Mouse (Mus musculus) liver, embryonic 11.5 days (tissue): ENCODE measurements around the gene Ror2. TPM values are rescaled to one million over a fixed set of nuclear protein-coding genes. Genes with fewer than 3 reads are reported as not detected.

ENCODE experiments used
- ATAC-seq: fragments of 200-750 bp; cut with Nextera tagmentation; replicated peaks from 2 replicates; pipeline ENCODE4 v1.8.0; 2017; ENCODE audit warnings: moderate number of reproducible peaks, mild to moderate bottlenecking, moderate TSS enrichment, moderate library complexity; ENCODE audit not compliant: low FRiP score
- DNase-seq: peaks from one replicate; pipeline ENCODE4 v3.0.0-alpha.2; 2017; ENCODE audit warnings: low spot score
- H3K27ac ChIP-seq: fragments of 300-500 bp; sonication (generic); 2 replicates; pipeline ENCODE4 v1.5.1; 2014; ENCODE audit warnings: mild to moderate bottlenecking, low read depth, low read length, control low read depth
- H3K27me3 ChIP-seq: fragments of 300-500 bp; sonication (generic); replicated peaks from 2 replicates; pipeline ENCODE4 v1.6.1; 2014; ENCODE audit warnings: low read length, mixed read lengths; ENCODE audit not compliant: control insufficient read depth, insufficient read depth
- H3K36me3 ChIP-seq: fragments of 300-500 bp; sonication (generic); 2 replicates; pipeline ENCODE4 v1.6.1; 2014; ENCODE audit warnings: mild to moderate bottlenecking, low read length, moderate library complexity, mixed read lengths; ENCODE audit not compliant: control insufficient read depth, insufficient read depth
- H3K4me1 ChIP-seq: fragments of 300-500 bp; sonication (generic); replicated peaks from 2 replicates; pipeline ENCODE4 v1.6.1; 2014; ENCODE audit warnings: low read length, mixed read lengths; ENCODE audit not compliant: control insufficient read depth, insufficient read depth
- H3K4me2 ChIP-seq: fragments of 300-500 bp; sonication (generic); 2 replicates; pipeline ENCODE4 v1.6.1; 2014; ENCODE audit warnings: mild to moderate bottlenecking, control low read depth, moderate library complexity
- H3K4me3 ChIP-seq: fragments of 300-500 bp; sonication (generic); 2 replicates; pipeline ENCODE4 v1.5.1; 2014; ENCODE audit warnings: low read depth, low read length, control low read depth
- H3K9ac ChIP-seq: fragments of 300-500 bp; sonication (generic); 2 replicates; pipeline ENCODE4 v1.6.1; 2014; ENCODE audit warnings: low read depth, low read length, control low read depth
- H3K9me3 ChIP-seq: fragments of 300-500 bp; sonication (generic); 2 replicates; pipeline ENCODE4 v1.6.1; 2016; ENCODE audit warnings: low read length, inconsistent platforms, mixed read lengths; ENCODE audit not compliant: control insufficient read depth
- WGBS: fragments of 180-500 bp; shearing (Covaris S2); extraction: QIAGEN DNeasy Blood & Tissue Kit; methylation state at CpG from one replicate; pipeline ENCODE4 v1.1.7; 2014; 5-methylcytosine and 5-hydroxymethylcytosine counted together
- polyA plus RNA-seq: library from polyadenylated mRNA; unstranded; fragments of >200 nt; fragmentation: Nextera tagmentation; extraction: Ambion mirVana; gene quantifications from 2 replicates; pipeline ENCODE4 v1.2.1, GENCODE M21; 2014

Gene Ror2
- polyA plus RNA-seq, 1 experiment from 2014 or later = 4.3 TPM

DNA sequence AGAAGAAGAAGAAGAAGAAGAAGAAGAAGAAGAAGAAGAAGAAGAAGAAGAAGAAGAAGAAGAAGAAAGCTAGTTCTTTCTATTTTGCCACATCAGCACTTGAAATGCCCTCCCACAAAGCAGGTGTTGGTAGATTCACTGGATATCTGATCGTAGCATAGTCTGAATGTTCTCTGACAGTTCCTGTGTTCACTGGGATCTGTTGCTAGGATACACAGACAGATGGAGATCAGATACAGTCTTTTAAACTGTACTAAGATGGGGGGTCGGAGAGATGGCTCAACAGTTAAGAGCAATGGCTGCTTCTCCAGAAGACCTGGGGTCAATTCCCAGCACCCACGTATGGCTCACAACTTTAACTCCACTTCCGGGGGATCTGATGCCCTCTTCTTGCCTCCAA, 85.8 kb downstream of the Ror2 start:
- Histone ChIP-seq H3K27ac (no peak overlapping the region), H3K36me3 (no peaks in the 10 kb centered on the region), H3K27me3 (no peaks in the 10 kb centered on the region), H3K9me3 (no peaks in the 10 kb centered on the region), H3K4me2 (no peak overlapping the region), H3K9ac (no peak overlapping the region), H3K4me3 (no peak overlapping the region), H3K4me1 (peaks cover 9% of the 10 kb centered on the region)
- 72% methylated on average over 4 of the region's 4 CpGs for WGBS
- ATAC-seq = no peak
- no peak for DNase-seq

DNA sequence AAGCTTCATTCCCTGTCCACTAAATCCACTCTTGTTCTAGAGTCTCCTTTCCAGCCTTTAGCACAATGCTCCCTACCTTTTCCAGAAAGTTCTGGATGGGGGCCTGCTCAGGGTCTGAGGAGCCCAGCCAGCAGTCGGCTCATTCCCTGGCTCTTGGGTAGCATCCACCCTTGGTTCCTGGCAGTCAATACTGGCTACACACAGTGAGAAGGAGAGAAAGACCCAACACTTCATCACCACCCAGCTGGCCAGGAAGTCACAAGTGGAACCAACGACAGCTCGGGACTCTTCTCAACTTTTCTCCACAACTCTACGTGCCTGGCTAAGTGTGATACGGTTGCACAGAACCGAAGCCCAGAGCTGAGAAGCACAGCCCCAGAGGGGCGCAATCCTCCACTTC, 86.7 kb downstream of the Ror2 start:
- no peak overlapping the region for H3K4me3 ChIP-seq
- H3K27ac ChIP-seq = no peak overlapping the region
- H3K4me2 ChIP-seq = no peak overlapping the region
- no peak for DNase-seq
- no peak overlapping the region for H3K9ac ChIP-seq
- no peaks in the 10 kb centered on the region for H3K9me3 ChIP-seq
- ATAC-seq = no peak
- H3K4me1 ChIP-seq = peaks cover 6% of the 10 kb centered on the region
- no peaks in the 10 kb centered on the region for H3K36me3 ChIP-seq
- 79% methylated on average over 7 of the region's 7 CpGs for WGBS
- H3K27me3 ChIP-seq = no peaks in the 10 kb centered on the region

DNA sequence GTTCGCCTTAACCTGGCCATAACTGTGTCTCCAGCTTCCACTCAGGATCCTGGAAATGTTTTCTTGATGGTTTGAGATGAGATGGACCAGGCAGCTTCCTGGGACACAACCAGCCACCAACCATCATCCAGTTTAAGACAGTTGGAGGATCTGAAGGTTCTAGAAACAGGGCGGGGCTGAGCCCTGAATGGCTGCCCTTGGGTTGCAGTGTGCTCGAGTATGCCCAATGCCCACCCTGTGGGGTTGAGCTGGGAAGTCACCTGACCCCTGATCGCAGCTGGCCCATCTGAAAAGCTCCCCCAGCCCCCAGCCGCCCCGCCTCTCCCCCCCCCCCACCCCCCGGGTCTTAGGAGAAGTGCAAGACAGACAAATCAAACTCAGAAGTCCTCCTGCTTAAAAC, 89.2 kb downstream of the Ror2 start:
- H3K4me2 ChIP-seq = no peak overlapping the region
- no peaks in the 10 kb centered on the region for H3K9me3 ChIP-seq
- no peak overlapping the region for H3K9ac ChIP-seq
- H3K4me1 ChIP-seq = peaks cover 4% of the 10 kb centered on the region
- no peak for DNase-seq
- H3K36me3 ChIP-seq = no peaks in the 10 kb centered on the region
- H3K4me3 ChIP-seq = no peak overlapping the region
- 73% methylated on average over 7 of the region's 7 CpGs for WGBS
- H3K27ac ChIP-seq = no peak overlapping the region
- no peaks in the 10 kb centered on the region for H3K27me3 ChIP-seq
- no peak for ATAC-seq

DNA sequence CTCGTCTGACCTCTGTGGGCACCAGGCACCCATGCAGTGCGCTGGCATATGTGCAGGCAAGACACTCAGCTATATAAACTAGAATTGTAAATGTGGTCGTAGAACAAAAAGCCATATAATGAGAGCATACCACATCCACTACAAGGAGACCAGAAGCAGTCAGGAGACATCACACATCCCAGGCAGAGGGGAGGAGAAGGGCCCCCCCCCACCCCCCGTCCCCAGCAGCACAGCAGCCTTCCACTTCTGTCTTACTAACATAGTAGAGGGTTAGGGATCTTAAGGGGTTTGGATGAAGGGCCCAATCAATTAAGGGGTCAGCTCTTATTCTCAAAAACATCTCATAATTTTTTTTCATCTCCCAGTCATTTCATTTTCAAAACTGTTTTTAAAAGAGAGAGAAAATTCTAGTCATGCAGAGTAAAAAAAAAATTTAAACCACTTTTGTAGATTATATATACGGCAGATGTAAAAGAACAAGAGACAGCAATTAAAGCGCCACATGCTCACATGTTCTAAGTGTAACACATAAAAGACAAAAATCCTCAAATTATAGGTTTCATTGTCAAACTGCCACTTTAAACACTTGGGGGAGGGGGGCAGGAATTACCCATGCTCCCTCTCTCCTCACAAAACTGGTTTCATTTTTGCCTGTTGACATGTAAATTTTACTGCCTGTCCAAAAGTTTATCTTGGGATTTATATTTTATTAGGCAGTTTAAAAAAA, 89.8 kb downstream of the Ror2 start:
- DNase-seq = no peak
- Histone ChIP-seq H3K4me1 (peaks cover 5% of the 10 kb centered on the region; the same call in 1 of the 2 replicates), H3K36me3 (no peaks in the 10 kb centered on the region), H3K4me2 (no peak overlapping the region), H3K27me3 (no peaks in the 10 kb centered on the region), H3K9me3 (no peaks in the 10 kb centered on the region), H3K9ac (no peak overlapping the region), H3K4me3 (no peak overlapping the region), H3K27ac (no peak overlapping the region)
- 77% methylated on average over 6 of the region's 6 CpGs for WGBS
- ATAC-seq = no peak

DNA sequence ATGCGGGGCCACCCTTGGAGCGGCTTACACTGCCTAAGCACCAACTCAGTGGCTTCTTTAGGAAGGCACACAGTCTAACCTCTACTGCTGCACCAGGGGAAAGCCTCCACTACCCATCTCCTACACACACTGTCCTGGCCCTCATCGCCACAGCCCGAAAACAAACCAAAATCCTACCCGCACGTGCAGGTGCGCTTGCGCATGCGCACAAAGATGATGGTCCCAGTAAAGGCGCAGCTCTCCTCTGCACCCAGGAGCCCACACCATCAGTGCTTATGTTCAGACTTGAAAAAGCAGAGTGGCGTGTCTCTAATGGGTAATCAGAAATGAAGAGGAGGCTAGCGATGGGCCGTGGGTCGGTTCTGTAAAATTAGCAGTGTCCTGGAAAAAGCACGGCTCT, 91.6 kb downstream of the Ror2 start:
- 88% methylated on average over 15 of the region's 15 CpGs for WGBS
- no peak overlapping the region for H3K4me3 ChIP-seq
- H3K27ac ChIP-seq = no peak overlapping the region
- no peaks in the 10 kb centered on the region for H3K9me3 ChIP-seq
- H3K4me2 ChIP-seq = no peak overlapping the region
- peaks cover 5% of the 10 kb centered on the region; the same call in 1 of the 2 replicates for H3K4me1 ChIP-seq
- no peak for ATAC-seq
- no peak for DNase-seq
- H3K27me3 ChIP-seq = no peaks in the 10 kb centered on the region
- H3K9ac ChIP-seq = no peak overlapping the region
- H3K36me3 ChIP-seq = no peaks in the 10 kb centered on the region

DNA sequence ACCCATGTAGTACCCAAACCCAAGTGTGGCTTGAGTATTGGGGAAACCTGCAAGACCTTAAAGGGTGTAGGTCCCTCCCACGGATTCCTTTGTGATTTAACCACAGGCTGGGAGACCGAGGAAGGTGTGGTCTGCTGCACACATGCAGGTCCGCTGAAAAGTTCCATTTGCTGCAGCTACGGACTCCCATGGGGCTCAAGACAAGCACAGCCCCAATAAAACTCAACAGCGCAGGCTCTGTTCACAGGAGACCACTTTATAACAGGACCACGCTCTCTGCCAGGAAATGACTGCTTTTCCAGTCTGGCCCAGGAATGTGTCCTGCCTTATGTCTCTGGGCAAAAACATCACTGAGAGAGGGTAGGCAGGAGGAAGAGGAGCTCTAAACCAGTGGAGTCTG, 92.2 kb downstream of the Ror2 start:
- no peak overlapping the region for H3K4me2 ChIP-seq
- no peaks in the 10 kb centered on the region for H3K9me3 ChIP-seq
- H3K27me3 ChIP-seq = no peaks in the 10 kb centered on the region
- ATAC-seq (no peak), DNase-seq (no peak)
- no peak overlapping the region for H3K27ac ChIP-seq
- 57% methylated on average over 6 of the region's 6 CpGs for WGBS
- no peak overlapping the region for H3K9ac ChIP-seq
- H3K4me3 ChIP-seq = no peak overlapping the region
- peaks cover 8% of the 10 kb centered on the region; the same call in 1 of the 2 replicates for H3K4me1 ChIP-seq
- H3K36me3 ChIP-seq = no peaks in the 10 kb centered on the region

DNA sequence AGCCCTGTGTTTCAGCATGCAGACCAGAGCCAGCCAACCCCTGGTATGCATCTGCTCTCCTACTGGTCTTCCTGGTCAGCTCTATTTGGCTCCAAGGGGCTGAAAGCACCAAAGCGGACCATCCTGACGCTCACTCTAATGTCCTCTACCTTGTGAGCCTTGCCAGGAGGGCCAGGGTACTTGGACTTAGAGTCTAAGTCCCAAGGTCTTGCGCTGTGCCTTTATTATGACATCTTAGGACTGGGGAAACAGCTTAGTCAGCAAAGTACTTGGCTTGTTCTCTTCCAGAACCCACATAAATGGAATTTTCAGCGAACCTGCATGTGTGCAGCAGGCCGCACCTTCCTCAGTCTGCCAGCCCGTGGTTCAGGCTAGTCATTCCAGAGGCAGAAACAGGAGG, 93.6 kb downstream of the Ror2 start:
- no peak overlapping the region for H3K27ac ChIP-seq
- no peaks in the 10 kb centered on the region for H3K9me3 ChIP-seq
- no peaks in the 10 kb centered on the region for H3K36me3 ChIP-seq
- WGBS = 88% methylated on average over 6 of the region's 6 CpGs
- H3K4me2 ChIP-seq = no peak overlapping the region
- no peak for DNase-seq
- no peak overlapping the region for H3K4me3 ChIP-seq
- no peak overlapping the region for H3K9ac ChIP-seq
- peaks cover 11% of the 10 kb centered on the region for H3K4me1 ChIP-seq
- H3K27me3 ChIP-seq = no peaks in the 10 kb centered on the region
- no peak for ATAC-seq

DNA sequence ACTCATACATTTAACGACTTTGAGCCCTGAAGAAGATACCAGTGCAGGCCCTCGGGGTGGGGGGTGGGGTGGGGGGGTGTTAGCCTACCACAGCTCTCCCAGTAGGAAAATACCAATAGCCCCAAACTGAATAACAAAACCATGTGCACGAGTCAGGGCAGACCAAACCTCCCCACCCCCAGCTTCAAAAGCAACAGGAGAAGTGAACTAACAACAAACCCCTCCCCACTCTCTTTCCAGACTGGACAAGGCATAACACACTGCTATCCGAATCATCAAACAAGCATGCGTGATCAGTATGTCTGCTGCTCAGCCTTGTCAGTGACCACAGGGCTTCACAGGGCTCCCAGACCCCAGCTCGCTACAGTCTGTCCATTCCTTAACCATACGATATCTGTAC, 94.3 kb downstream of the Ror2 start:
- H3K4me2 ChIP-seq = no peak overlapping the region
- no peaks in the 10 kb centered on the region for H3K36me3 ChIP-seq
- H3K4me1 ChIP-seq = peaks cover 11% of the 10 kb centered on the region
- no peaks in the 10 kb centered on the region for H3K27me3 ChIP-seq
- ATAC-seq = no peak
- DNase-seq = no peak
- H3K27ac ChIP-seq = no peak overlapping the region
- H3K4me3 ChIP-seq = no peak overlapping the region
- H3K9ac ChIP-seq = no peak overlapping the region
- H3K9me3 ChIP-seq = no peaks in the 10 kb centered on the region
- 64% methylated on average over 7 of the region's 7 CpGs for WGBS

DNA sequence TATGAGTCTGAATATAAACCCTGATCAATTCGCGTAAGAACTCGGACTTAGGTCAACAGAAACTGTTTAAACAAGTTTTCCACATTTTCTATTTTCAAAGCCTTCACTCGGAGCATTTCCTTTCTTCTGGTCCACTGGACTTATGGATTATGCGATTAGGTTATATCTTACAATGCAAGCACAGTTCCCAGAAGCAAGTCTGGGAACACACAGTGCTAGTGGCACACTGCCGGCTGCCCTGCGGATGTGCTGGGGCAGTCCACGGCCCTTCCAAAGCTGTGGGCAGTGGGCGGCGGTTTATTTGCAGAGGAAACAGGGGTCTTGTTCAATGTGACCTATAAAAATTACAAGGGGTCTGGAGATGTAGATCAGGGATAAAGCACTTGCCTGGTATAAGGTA, 97.0 kb downstream of the Ror2 start:
- DNase-seq (no peak), ATAC-seq (no peak)
- no peak overlapping the region for H3K4me2 ChIP-seq
- no peaks in the 10 kb centered on the region for H3K36me3 ChIP-seq
- peaks cover 10% of the 10 kb centered on the region; the same call in 1 of the 2 replicates for H3K4me1 ChIP-seq
- H3K9me3 ChIP-seq = no peaks in the 10 kb centered on the region
- H3K27me3 ChIP-seq = no peaks in the 10 kb centered on the region
- H3K9ac ChIP-seq = no peak overlapping the region
- no peak overlapping the region for H3K4me3 ChIP-seq
- no peak overlapping the region for H3K27ac ChIP-seq
- 65% methylated on average over 10 of the region's 10 CpGs for WGBS
